Mouse (Mus musculus) cortical plate, adult 2 months (tissue): Measurements from ENCODE around the gene Cfap157. TPM values are rescaled to one million over a fixed set of nuclear protein-coding genes. Genes with fewer than 3 reads are reported as not detected.

ENCODE experiments used
- H3K27ac ChIP-seq: fragments of 200-500 bp; 2 replicates; pipeline ENCODE4 v1.5.1; 2012; ENCODE audit warnings: low read length, control low read depth, inconsistent platforms; ENCODE audit not compliant: insufficient read depth
- H3K4me1 ChIP-seq: fragments of 200-500 bp; 2 replicates; pipeline ENCODE4 v1.6.1; 2011; ENCODE audit warnings: low read length; ENCODE audit not compliant: control insufficient read depth, insufficient read depth
- H3K4me3 ChIP-seq: fragments of 200-500 bp; 2 replicates; pipeline ENCODE4 v1.5.1; 2011; ENCODE audit warnings: mild to moderate bottlenecking, low read length, control low read depth; ENCODE audit not compliant: insufficient read depth
- CTCF ChIP-seq: fragments of 200-500 bp; IDR thresholded peaks from 2 replicates; pipeline ENCODE4 v1.5.1; 2011; ENCODE audit warnings: mild to moderate bottlenecking, control low read depth, low read length; ENCODE audit not compliant: insufficient read depth; ENCODE audit errors: extremely low read depth
- POLR2A ChIP-seq: fragments of 200-500 bp; IDR thresholded peaks from 2 replicates; pipeline ENCODE4 v1.6.1; 2011; ENCODE audit warnings: mild to moderate bottlenecking, low read length, control low read depth; ENCODE audit not compliant: insufficient read depth; ENCODE audit errors: extremely low read depth
- polyA plus RNA-seq: library from polyadenylated mRNA; depleted of rRNA; stranded (reverse); fragments of >200 nt; gene quantifications from 2 replicates; pipeline ENCODE4 v1.2.3, GENCODE M21; 2012; rRNA removed

The Cfap157 gene
- 0.11 and 0.35 TPM in 2 replicates for polyA plus RNA-seq

- Histone ChIP-seq H3K4me1 (peaks cover 1% of the 10 kb centered on the region; the same call in 1 of the 2 replicates), H3K27ac (no peak within 1 kb of the TSS), H3K4me3 (peak within 1 kb of the TSS; percentile 25; the same call in 1 of the 2 replicates)
- TF ChIP-seq CTCF, result no peak
- no peak for TF ChIP-seq POLR2A
Measured at GRCm38 (mm10) chr2:32784048-32784681, at the start of gene Cfap157. Cfap157 (minus strand) TSS chr2:32784428.

- H3K27ac ChIP-seq, result no peak overlapping the region
- 0 out of 2 replicates have a peak, but pooled peaks have one; percentile 16 for TF ChIP-seq POLR2A
- TF ChIP-seq CTCF, result no peak
- peaks cover 19% of the 10 kb centered on the region for H3K4me1 ChIP-seq
- H3K4me3 ChIP-seq, result no peak overlapping the region
Measured at GRCm38 (mm10) chr2:32828979-32829676, 44.9 kb upstream of the Cfap157 start.

GRCm38 (mm10) chr2:32825796-32826195, 41.6 kb upstream of the Cfap157 start:
- H3K4me1 ChIP-seq, result peaks cover 20% of the 10 kb centered on the region
- TF ChIP-seq CTCF (no peak), POLR2A (no peak)
- no peak overlapping the region for H3K4me3 ChIP-seq
- H3K27ac ChIP-seq, result no peak overlapping the region

DNA sequence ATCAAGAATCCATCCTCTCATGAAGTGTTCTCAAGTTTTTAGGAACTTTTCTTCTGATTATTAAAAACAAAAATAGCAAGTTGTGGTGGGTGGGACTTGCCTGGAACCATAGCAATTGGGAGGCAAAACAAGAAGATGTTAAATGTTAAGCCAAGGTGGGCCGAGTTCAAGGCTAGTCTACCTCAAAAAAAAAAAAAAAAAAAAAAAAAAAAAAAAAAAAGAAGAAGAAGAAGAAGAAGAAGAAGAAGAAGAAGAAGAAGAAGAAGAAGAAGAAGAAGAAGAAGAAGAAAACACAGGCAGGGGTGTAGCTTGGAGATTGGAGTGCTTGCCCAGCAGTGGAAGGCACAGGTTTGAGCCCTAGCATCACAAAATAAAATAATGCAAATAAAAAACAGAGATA, 40.5 kb upstream of the Cfap157 start:
- peaks cover 17% of the 10 kb centered on the region for H3K4me1 ChIP-seq
- no peak overlapping the region for H3K4me3 ChIP-seq
- TF ChIP-seq CTCF (no peak), POLR2A (no peak)
- H3K27ac ChIP-seq, result no peak overlapping the region

GRCm38 (mm10) chr2:32824181-32824580, 40.0 kb upstream of the Cfap157 start:
- TF ChIP-seq POLR2A (no peak), CTCF (no peak)

GRCm38 (mm10) chr2:32823579-32824154, 39.4 kb upstream of the Cfap157 start:
- TF ChIP-seq POLR2A (no peak), CTCF (no peak)
- Histone ChIP-seq H3K27ac (0 out of 2 replicates have a peak overlapping the region, but pooled peaks have one; percentile 24), H3K4me1 (peaks cover 11% of the 10 kb centered on the region), H3K4me3 (no peak overlapping the region)

More at GRCm38 (mm10) chr2:32824181-32824580, 40.0 kb upstream of the Cfap157 start:
- Histone ChIP-seq H3K27ac (no peak overlapping the region), H3K4me3 (no peak overlapping the region), H3K4me1 (peaks cover 15% of the 10 kb centered on the region)

GRCm38 (mm10) chr2:32823153-32823552, 38.9 kb upstream of the Cfap157 start:
- Histone ChIP-seq H3K4me1 (peaks cover 11% of the 10 kb centered on the region), H3K27ac (0 out of 2 replicates have a peak overlapping the region, but pooled peaks have one; percentile 24), H3K4me3 (no peak overlapping the region)
- no peak for TF ChIP-seq POLR2A
- TF ChIP-seq CTCF, result no peak

DNA sequence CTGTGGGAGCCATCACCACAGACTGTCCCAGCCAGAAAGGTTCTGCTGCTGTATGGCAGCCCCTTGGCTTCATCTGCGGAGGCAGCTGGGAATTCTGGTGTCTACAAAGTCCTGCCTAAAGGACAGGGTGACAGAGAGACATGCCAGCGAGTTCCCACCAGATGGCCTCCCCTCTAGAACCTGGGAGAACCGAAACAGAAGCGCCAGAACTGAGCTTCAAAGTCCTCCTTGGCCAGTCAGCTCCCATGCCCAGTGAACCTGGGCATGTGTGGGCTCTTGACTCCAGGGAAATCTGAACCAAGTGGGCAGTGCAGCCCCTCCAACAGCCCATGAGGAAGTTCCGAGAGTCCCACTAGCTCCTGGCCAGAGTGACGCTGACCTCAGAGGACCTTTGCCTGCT, 38.4 kb upstream of the Cfap157 start:
- Histone ChIP-seq H3K27ac (no peak overlapping the region), H3K4me3 (no peak overlapping the region), H3K4me1 (peaks cover 11% of the 10 kb centered on the region)
- TF ChIP-seq CTCF, result no peak
- no peak for TF ChIP-seq POLR2A

GRCm38 (mm10) chr2:32821041-32821802, 37.0 kb upstream of the Cfap157 start:
- peaks cover 17% of the 10 kb centered on the region for H3K4me1 ChIP-seq
- H3K4me3 ChIP-seq, result no peak overlapping the region
- TF ChIP-seq CTCF, result peak; percentile 49
- no peak for TF ChIP-seq POLR2A
- no peak overlapping the region for H3K27ac ChIP-seq
